Mouse (Mus musculus) cerebellum, adult 9-11 months (tissue): ENCODE measurements around the gene Prpf4b.
"Not testable (repeated sequence)": the region's sequence is repeated elsewhere in the genome, so short reads cannot be mapped to it uniquely, and the experiment has no call there.

Source experiments
- DNase-seq: peaks from one replicate; pipeline ENCODE4 v3.0.0; 2022

The Prpf4b gene

GRCm38 (mm10) chr13:34942370-34942769, 67.3 kb downstream of the Prpf4b start:
- DNase-seq = no peak

GRCm38 (mm10) chr13:34951437-34951836, 76.3 kb downstream of the Prpf4b start:
- not testable (repeated sequence) for DNase-seq
